Mouse (Mus musculus): ENCODE measurements around the gene Cryga. TPM values are rescaled to one million over a fixed set of nuclear protein-coding genes. Genes with fewer than 3 reads are reported as not detected.
A peak's percentile ranks its signal among the peaks of the same experiment; 100 is the strongest.

Cryga gene
- polyA plus RNA-seq, 1 experiment from 2014 or later: not detected

GRCm38 (mm10) chr1:65118150-65118913 is 15.2 kb upstream of the Cryga start:
- no peak overlapping the region for H3K4me2 ChIP-seq
- H3K9me3 ChIP-seq (replicated peaks): no peaks in the 10 kb centered on the region
- no peak overlapping the region for H3K27ac ChIP-seq
- ATAC-seq: no peak
- WGBS: 86% methylated on average over 8 of the region's 8 CpGs
- H3K27me3 ChIP-seq: no peaks in the 10 kb centered on the region
- H3K36me3 ChIP-seq (ENCODE audit: poor library complexity, severe bottlenecking): no peaks in the 10 kb centered on the region
- H3K4me1 ChIP-seq: no peaks in the 10 kb centered on the region
- no peak overlapping the region for H3K9ac ChIP-seq
- H3K4me3 ChIP-seq: no peak overlapping the region

- Histone ChIP-seq H3K4me3 (no peak overlapping the region), H3K4me1 (no peaks in the 10 kb centered on the region), H3K27ac (no peak overlapping the region), H3K27me3 (no peaks in the 10 kb centered on the region), H3K9me3 (replicated peaks) (no peaks in the 10 kb centered on the region), H3K9ac (no peak overlapping the region), H3K4me2 (no peak overlapping the region), H3K36me3 (ENCODE audit: poor library complexity, severe bottlenecking) (no peaks in the 10 kb centered on the region)
- 92% methylated on average over 5 of the region's 5 CpGs for WGBS
- ATAC-seq: no peak
Observed at GRCm38 (mm10) chr1:65113536-65114172, 10.5 kb upstream of the Cryga start.

GRCm38 (mm10) chr1:65112807-65113196 is 9.6 kb upstream of the Cryga start:
- H3K27me3 ChIP-seq: no peaks in the 10 kb centered on the region
- no peaks in the 10 kb centered on the region for H3K9me3 ChIP-seq (replicated peaks)
- no peak overlapping the region for H3K27ac ChIP-seq
- no peak overlapping the region for H3K9ac ChIP-seq
- 73% methylated on average over 14 of the region's 14 CpGs for WGBS
- ATAC-seq: no peak
- H3K36me3 ChIP-seq (ENCODE audit: poor library complexity, severe bottlenecking): no peaks in the 10 kb centered on the region
- H3K4me2 ChIP-seq: no peak overlapping the region
- H3K4me1 ChIP-seq: no peaks in the 10 kb centered on the region
- H3K4me3 ChIP-seq: no peak overlapping the region

- peak; percentile 82 for ATAC-seq
- no peak overlapping the region for H3K9ac ChIP-seq
- H3K27ac ChIP-seq: no peak overlapping the region
- H3K27me3 ChIP-seq: no peaks in the 10 kb centered on the region
- H3K9me3 ChIP-seq (replicated peaks): no peaks in the 10 kb centered on the region
- no peaks in the 10 kb centered on the region for H3K36me3 ChIP-seq (ENCODE audit: poor library complexity, severe bottlenecking)
- no peaks in the 10 kb centered on the region for H3K4me1 ChIP-seq
- no peak overlapping the region for H3K4me3 ChIP-seq
- H3K4me2 ChIP-seq: peak overlapping the region; percentile 10; the same call in 1 of the 2 replicates
- WGBS: 16% methylated on average over 8 of the region's 8 CpGs
Observed at GRCm38 (mm10) chr1:65112031-65112806, 9.0 kb upstream of the Cryga start.

- H3K9me3 ChIP-seq (replicated peaks): no peaks in the 10 kb centered on the region
- no peak overlapping the region for H3K4me3 ChIP-seq
- no peak overlapping the region for H3K9ac ChIP-seq
- no peaks in the 10 kb centered on the region for H3K4me1 ChIP-seq
- 83% methylated on average over 25 of the region's 25 CpGs for WGBS
- no peak overlapping the region for H3K27ac ChIP-seq
- H3K36me3 ChIP-seq (ENCODE audit: poor library complexity, severe bottlenecking): no peaks in the 10 kb centered on the region
- ATAC-seq: no peak
- no peaks in the 10 kb centered on the region for H3K27me3 ChIP-seq
- no peak overlapping the region for H3K4me2 ChIP-seq
Observed at GRCm38 (mm10) chr1:65109756-65110435, 6.7 kb upstream of the Cryga start.

GRCm38 (mm10) chr1:65109196-65109595 is 6.0 kb upstream of the Cryga start:
- no peaks in the 10 kb centered on the region for H3K4me1 ChIP-seq
- H3K27ac ChIP-seq: no peak overlapping the region
- no peak for ATAC-seq
- no peak overlapping the region for H3K4me3 ChIP-seq
- no peaks in the 10 kb centered on the region for H3K9me3 ChIP-seq (replicated peaks)
- H3K27me3 ChIP-seq: no peaks in the 10 kb centered on the region
- no peak overlapping the region for H3K4me2 ChIP-seq
- no peaks in the 10 kb centered on the region for H3K36me3 ChIP-seq (ENCODE audit: poor library complexity, severe bottlenecking)
- 88% methylated on average over 8 of the region's 8 CpGs for WGBS
- H3K9ac ChIP-seq: no peak overlapping the region

GRCm38 (mm10) chr1:65107654-65108279 is 4.6 kb upstream of the Cryga start:
- Histone ChIP-seq H3K4me2 (no peak overlapping the region), H3K9ac (no peak overlapping the region), H3K9me3 (replicated peaks) (no peaks in the 10 kb centered on the region), H3K36me3 (ENCODE audit: poor library complexity, severe bottlenecking) (no peaks in the 10 kb centered on the region), H3K4me3 (no peak overlapping the region), H3K27me3 (no peaks in the 10 kb centered on the region), H3K27ac (no peak overlapping the region), H3K4me1 (no peaks in the 10 kb centered on the region)
- WGBS: 90% methylated on average over 10 of the region's 10 CpGs
- ATAC-seq: no peak

- H3K36me3 ChIP-seq (ENCODE audit: poor library complexity, severe bottlenecking): no peaks in the 10 kb centered on the region
- H3K4me2 ChIP-seq: no peak overlapping the region
- no peak for ATAC-seq
- WGBS: 80% methylated on average over 3 of the region's 3 CpGs
- H3K9me3 ChIP-seq (replicated peaks): no peaks in the 10 kb centered on the region
- H3K27ac ChIP-seq: no peak overlapping the region
- no peak overlapping the region for H3K4me3 ChIP-seq
- no peaks in the 10 kb centered on the region for H3K27me3 ChIP-seq
- H3K9ac ChIP-seq: no peak overlapping the region
- H3K4me1 ChIP-seq: no peaks in the 10 kb centered on the region
Observed at GRCm38 (mm10) chr1:65096953-65097352, 6.2 kb downstream of the Cryga start.

GRCm38 (mm10) chr1:65091566-65091965 is 11.6 kb downstream of the Cryga start:
- Histone ChIP-seq H3K36me3 (ENCODE audit: poor library complexity, severe bottlenecking) (no peaks in the 10 kb centered on the region), H3K4me1 (no peaks in the 10 kb centered on the region), H3K27ac (no peak overlapping the region), H3K9me3 (replicated peaks) (no peaks in the 10 kb centered on the region), H3K4me3 (no peak overlapping the region), H3K9ac (no peak overlapping the region), H3K4me2 (no peak overlapping the region), H3K27me3 (no peaks in the 10 kb centered on the region)
- WGBS: 90% methylated on average over 3 of the region's 3 CpGs
- ATAC-seq: no peak

- Histone ChIP-seq H3K4me3 (no peak overlapping the region), H3K9ac (no peak overlapping the region), H3K4me2 (no peak overlapping the region), H3K36me3 (ENCODE audit: poor library complexity, severe bottlenecking) (no peaks in the 10 kb centered on the region), H3K4me1 (no peaks in the 10 kb centered on the region), H3K27me3 (no peaks in the 10 kb centered on the region), H3K9me3 (replicated peaks) (no peaks in the 10 kb centered on the region), H3K27ac (no peak overlapping the region)
- 80% methylated on average over 2 of the region's 2 CpGs for WGBS
- no peak for ATAC-seq
Observed at GRCm38 (mm10) chr1:65090370-65090769, 12.8 kb downstream of the Cryga start.

GRCm38 (mm10) chr1:65088567-65089356 is 14.4 kb downstream of the Cryga start:
- Histone ChIP-seq H3K27ac (no peak overlapping the region), H3K9me3 (replicated peaks) (no peaks in the 10 kb centered on the region), H3K4me3 (no peak overlapping the region), H3K9ac (no peak overlapping the region), H3K36me3 (ENCODE audit: poor library complexity, severe bottlenecking) (no peaks in the 10 kb centered on the region), H3K4me2 (no peak overlapping the region), H3K4me1 (no peaks in the 10 kb centered on the region), H3K27me3 (no peaks in the 10 kb centered on the region)
- ATAC-seq: no peak
- 80% methylated on average over 6 of the region's 6 CpGs for WGBS
